Mouse (Mus musculus) CH12.LX (cell line): ENCODE results near the gene Slc48a1.

Experiments used
- BHLHE40 ChIP-seq: IDR thresholded peaks from 2 replicates; pipeline ENCODE4 v1.6.1; 2011; ENCODE audit warnings: mild to moderate bottlenecking, low read depth, low read length, improper control_type of control experiment
- CTCF ChIP-seq, 2 experiments: IDR thresholded peaks in 1 of 2; conservative IDR thresholded peaks in 1 of 2; 2 replicates each; pipeline ENCODE4 v1.5.1; 2011 to 2012; ENCODE audit warnings: low read depth in 2 of 2, low read length in 2 of 2, improper control_type of control experiment in 1 of 2, inconsistent platforms in 1 of 2, mild to moderate bottlenecking in 1 of 2, moderate library complexity in 1 of 2
- EP300 ChIP-seq: IDR thresholded peaks from 2 replicates; pipeline ENCODE4 v1.6.1; 2011; ENCODE audit warnings: low read length, improper control_type of control experiment
- ETS1 ChIP-seq: conservative IDR thresholded peaks from 2 replicates; pipeline ENCODE4 v1.6.1; 2012; ENCODE audit warnings: low read depth, mild to moderate bottlenecking, inconsistent platforms, low read length, improper control_type of control experiment, moderate library complexity
- JUND ChIP-seq: conservative IDR thresholded peaks from 2 replicates; pipeline ENCODE4 v1.6.1; 2011; ENCODE audit warnings: low read depth, low read length, improper control_type of control experiment
- NRF1 ChIP-seq: IDR thresholded peaks from 2 replicates; pipeline ENCODE4 v1.6.1; 2014; ENCODE audit warnings: low read depth, mild to moderate bottlenecking, inconsistent platforms, low read length, improper control_type of control experiment, moderate library complexity
- POLR2A ChIP-seq: IDR thresholded peaks from 2 replicates; pipeline ENCODE4 v1.6.1; 2011; ENCODE audit warnings: low read depth, mild to moderate bottlenecking, improper control_type of control experiment, low read length
- POLR2AphosphoS2 ChIP-seq: IDR thresholded peaks from 2 replicates; pipeline ENCODE4 v1.6.1; 2011; ENCODE audit warnings: low read depth, low read length, improper control_type of control experiment
- SMC3 ChIP-seq: IDR thresholded peaks from 2 replicates; pipeline ENCODE4 v1.6.1; 2011; ENCODE audit warnings: low read depth, low read length, improper control_type of control experiment
- TBP ChIP-seq: conservative IDR thresholded peaks from 2 replicates; pipeline ENCODE4 v1.6.1; 2011; ENCODE audit warnings: low read depth, low read length, improper control_type of control experiment
- USF1 ChIP-seq: IDR thresholded peaks from 2 replicates; pipeline ENCODE4 v1.6.1; 2014; ENCODE audit warnings: low read depth, mild to moderate bottlenecking, inconsistent platforms, low read length, improper control_type of control experiment

DNA sequence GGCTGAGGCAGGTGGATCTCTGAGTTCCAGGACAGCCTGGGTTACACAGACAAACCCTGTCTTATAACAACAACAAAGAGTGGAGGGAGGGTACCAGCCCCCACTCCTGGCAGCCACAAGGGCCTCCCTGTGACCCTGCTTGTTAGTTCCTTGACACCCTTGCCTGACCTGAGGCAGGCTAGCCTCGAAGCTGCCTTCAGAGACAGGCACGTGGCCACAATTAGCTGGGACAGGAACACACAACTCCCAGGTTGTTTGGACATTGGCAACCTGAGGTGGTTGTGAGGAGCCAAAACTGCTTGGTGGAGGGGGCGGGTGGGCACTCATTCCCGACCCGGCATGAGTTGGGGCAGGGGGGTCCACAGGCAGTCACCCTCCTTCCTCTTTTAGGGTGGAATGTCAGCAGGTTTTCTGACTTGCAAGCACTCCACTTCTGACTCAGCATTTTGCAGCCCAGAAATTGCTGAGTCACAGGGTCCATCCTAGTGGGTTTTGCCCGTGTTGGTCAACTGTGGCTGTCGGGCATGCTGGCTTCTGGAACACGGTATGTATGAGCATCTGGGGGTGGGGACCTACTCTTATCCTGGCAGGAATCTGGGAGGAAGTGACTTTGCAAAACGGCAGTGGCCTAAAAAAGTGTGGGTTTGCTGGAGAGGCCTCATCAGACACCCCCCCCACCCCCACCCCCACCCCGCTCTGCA is 8.2 kb downstream of the Slc48a1 start:
- TF ChIP-seq POLR2AphosphoS2 (no peak), EP300 (peak; percentile 56; the same call in 1 of the 2 replicates), JUND (0 out of 2 replicates have a peak, but pooled peaks have one; percentile 22), TBP (no peak), POLR2A (no peak), USF1 (no peak), NRF1 (no peak; the same call in 1 of the 2 replicates), CTCF (conservative IDR thresholded peaks at IDR 0.05 in 1 of 2, IDR thresholded peaks at IDR 0.05 in 1 of 2; ENCODE audit: low read depth in 2 of 2, low read length in 2 of 2) (no peak), SMC3 (no peak), ETS1 (0 out of 2 replicates have a peak, but pooled peaks have one; percentile 40), BHLHE40 (peak; percentile 29)
